Mouse (Mus musculus): ENCODE results near the gene Elk3. TPM values are rescaled to one million over a fixed set of nuclear protein-coding genes. Genes with fewer than 3 reads are reported as not detected.
"Not testable (repeated sequence)": the region's sequence is repeated elsewhere in the genome, so short reads cannot be mapped to it uniquely, and the experiment has no call there.

Elk3 gene
- 4.2 and 4.7 TPM in 2 replicates for polyA plus RNA-seq (2015; fragmentation: Nextera tagmentation; extraction: Ambion mirVana)

GRCm38 (mm10) chr10:93310721-93311411, at the start of gene Elk3:
Elk3 (minus strand) TSS chr10:93311135.
- peak within 1 kb of the TSS; percentile 62 for H3K27ac ChIP-seq
- WGBS (ENCODE audit: insufficient replicate concordance): under 1% methylated on average over 53 of the region's 53 CpGs
- H3K4me3 ChIP-seq (replicated peaks): peak within 1 kb of the TSS; percentile 62
- H3K36me3 ChIP-seq: no peaks in the 10 kb centered on the region
- H3K9ac ChIP-seq: peak within 1 kb of the TSS; percentile 60
- DNase-seq (no peak), ATAC-seq (ENCODE audit: low read depth) (peak; percentile 67)
- peaks cover 9% of the 10 kb centered on the region for H3K4me1 ChIP-seq (replicated peaks)
- H3K9me3 ChIP-seq (replicated peaks): no peaks in the 10 kb centered on the region
- peaks cover 50% of the 10 kb centered on the region for H3K27me3 ChIP-seq
- H3K4me2 ChIP-seq: peak within 1 kb of the TSS; percentile 73

GRCm38 (mm10) chr10:93360623-93361022, 49.7 kb upstream of the Elk3 start:
- Histone ChIP-seq H3K27ac (no peak overlapping the region), H3K36me3 (no peaks in the 10 kb centered on the region), H3K4me3 (replicated peaks) (no peak overlapping the region), H3K9me3 (replicated peaks) (no peaks in the 10 kb centered on the region), H3K9ac (no peak overlapping the region), H3K27me3 (no peaks in the 10 kb centered on the region), H3K4me1 (replicated peaks) (no peaks in the 10 kb centered on the region), H3K4me2 (no peak overlapping the region)
- WGBS (ENCODE audit: insufficient replicate concordance): 22% methylated on average over 3 of the region's 3 CpGs
- DNase-seq (no peak), ATAC-seq (ENCODE audit: low read depth) (no peak)

GRCm38 (mm10) chr10:93360190-93360589, 49.3 kb upstream of the Elk3 start:
- not testable (repeated sequence) for H3K4me3 ChIP-seq (replicated peaks); H3K27ac ChIP-seq; H3K9me3 ChIP-seq (replicated peaks); DNase-seq; ATAC-seq (ENCODE audit: low read depth); H3K36me3 ChIP-seq; H3K4me2 ChIP-seq; H3K9ac ChIP-seq; H3K27me3 ChIP-seq; H3K4me1 ChIP-seq (replicated peaks)
- 56% methylated on average over 4 of the region's 4 CpGs for WGBS (ENCODE audit: insufficient replicate concordance)

- Histone ChIP-seq H3K27ac (no peak overlapping the region), H3K4me3 (replicated peaks) (no peak overlapping the region), H3K4me2 (no peak overlapping the region), H3K36me3 (no peaks in the 10 kb centered on the region), H3K27me3 (no peaks in the 10 kb centered on the region), H3K4me1 (replicated peaks) (no peaks in the 10 kb centered on the region), H3K9me3 (replicated peaks) (no peaks in the 10 kb centered on the region), H3K9ac (no peak overlapping the region)
- 66% methylated on average over 7 of the region's 7 CpGs for WGBS (ENCODE audit: insufficient replicate concordance)
- DNase-seq: no peak
- no peak for ATAC-seq (ENCODE audit: low read depth)
Observed at GRCm38 (mm10) chr10:93359339-93359863, 48.5 kb upstream of the Elk3 start.

GRCm38 (mm10) chr10:93358878-93359277, 47.9 kb upstream of the Elk3 start:
- no peak for DNase-seq
- no peak overlapping the region for H3K9ac ChIP-seq
- H3K4me2 ChIP-seq: no peak overlapping the region
- no peaks in the 10 kb centered on the region for H3K36me3 ChIP-seq
- no peak for ATAC-seq (ENCODE audit: low read depth)
- H3K9me3 ChIP-seq (replicated peaks): no peaks in the 10 kb centered on the region
- H3K4me1 ChIP-seq (replicated peaks): no peaks in the 10 kb centered on the region
- no peak overlapping the region for H3K4me3 ChIP-seq (replicated peaks)
- no peak overlapping the region for H3K27ac ChIP-seq
- no peaks in the 10 kb centered on the region for H3K27me3 ChIP-seq
- 70% methylated on average over 4 of the region's 4 CpGs for whole genome bisulfite sequencing (ENCODE audit: insufficient replicate concordance)

- Histone ChIP-seq H3K9me3 (replicated peaks) (no peaks in the 10 kb centered on the region), H3K4me3 (replicated peaks) (no peak overlapping the region), H3K4me2 (no peak overlapping the region), H3K36me3 (no peaks in the 10 kb centered on the region), H3K4me1 (replicated peaks) (no peaks in the 10 kb centered on the region), H3K27me3 (no peaks in the 10 kb centered on the region), H3K9ac (no peak overlapping the region), H3K27ac (no peak overlapping the region)
- WGBS (ENCODE audit: insufficient replicate concordance): 74% methylated on average over 5 of the region's 5 CpGs
- no peak for DNase-seq
- ATAC-seq (ENCODE audit: low read depth): no peak
Observed at GRCm38 (mm10) chr10:93357162-93357561, 46.2 kb upstream of the Elk3 start.

GRCm38 (mm10) chr10:93356122-93356521, 45.2 kb upstream of the Elk3 start:
- H3K9me3 ChIP-seq (replicated peaks): no peaks in the 10 kb centered on the region
- H3K27me3 ChIP-seq: no peaks in the 10 kb centered on the region
- WGBS (ENCODE audit: insufficient replicate concordance): 68% methylated on average over 9 of the region's 9 CpGs
- no peak overlapping the region for H3K9ac ChIP-seq
- no peak overlapping the region for H3K4me3 ChIP-seq (replicated peaks)
- no peaks in the 10 kb centered on the region for H3K36me3 ChIP-seq
- no peak overlapping the region for H3K4me2 ChIP-seq
- H3K27ac ChIP-seq: no peak overlapping the region
- no peaks in the 10 kb centered on the region for H3K4me1 ChIP-seq (replicated peaks)
- DNase-seq (no peak), ATAC-seq (ENCODE audit: low read depth) (no peak)

- no peak overlapping the region for H3K4me3 ChIP-seq (replicated peaks)
- no peaks in the 10 kb centered on the region for H3K9me3 ChIP-seq (replicated peaks)
- H3K27me3 ChIP-seq: no peaks in the 10 kb centered on the region
- no peak overlapping the region for H3K27ac ChIP-seq
- 62% methylated on average over 8 of the region's 8 CpGs for WGBS (ENCODE audit: insufficient replicate concordance)
- DNase-seq: no peak
- H3K4me2 ChIP-seq: no peak overlapping the region
- no peaks in the 10 kb centered on the region for H3K36me3 ChIP-seq
- no peak overlapping the region for H3K9ac ChIP-seq
- ATAC-seq (ENCODE audit: low read depth): no peak
- no peaks in the 10 kb centered on the region for H3K4me1 ChIP-seq (replicated peaks)
Observed at GRCm38 (mm10) chr10:93355276-93355927, 44.5 kb upstream of the Elk3 start.

GRCm38 (mm10) chr10:93353545-93354326, 42.8 kb upstream of the Elk3 start:
- no peak for ATAC-seq (ENCODE audit: low read depth)
- Histone ChIP-seq H3K9me3 (replicated peaks) (no peaks in the 10 kb centered on the region), H3K27me3 (no peaks in the 10 kb centered on the region), H3K9ac (no peak overlapping the region), H3K27ac (no peak overlapping the region), H3K4me1 (replicated peaks) (no peaks in the 10 kb centered on the region), H3K36me3 (no peaks in the 10 kb centered on the region), H3K4me2 (no peak overlapping the region), H3K4me3 (replicated peaks) (no peak overlapping the region)
- WGBS (ENCODE audit: insufficient replicate concordance): 72% methylated on average over 10 of the region's 10 CpGs
- DNase-seq: no peak

- H3K4me2 ChIP-seq: no peak overlapping the region
- H3K27me3 ChIP-seq: no peaks in the 10 kb centered on the region
- no peaks in the 10 kb centered on the region for H3K9me3 ChIP-seq (replicated peaks)
- H3K4me3 ChIP-seq (replicated peaks): no peak overlapping the region
- no peaks in the 10 kb centered on the region for H3K4me1 ChIP-seq (replicated peaks)
- H3K27ac ChIP-seq: no peak overlapping the region
- ATAC-seq (ENCODE audit: low read depth) (no peak), DNase-seq (no peak)
- no peaks in the 10 kb centered on the region for H3K36me3 ChIP-seq
- no peak overlapping the region for H3K9ac ChIP-seq
- 68% methylated on average over 14 of the region's 14 CpGs for WGBS (ENCODE audit: insufficient replicate concordance)
Observed at GRCm38 (mm10) chr10:93347918-93348505, 37.1 kb upstream of the Elk3 start.

- Histone ChIP-seq H3K4me3 (replicated peaks) (no peak overlapping the region), H3K9ac (no peak overlapping the region), H3K4me2 (no peak overlapping the region), H3K9me3 (replicated peaks) (no peaks in the 10 kb centered on the region), H3K27me3 (no peaks in the 10 kb centered on the region), H3K36me3 (no peaks in the 10 kb centered on the region), H3K4me1 (replicated peaks) (no peaks in the 10 kb centered on the region), H3K27ac (no peak overlapping the region)
- ATAC-seq (ENCODE audit: low read depth) (no peak), DNase-seq (no peak)
- 51% methylated on average over 7 of the region's 7 CpGs for WGBS (ENCODE audit: insufficient replicate concordance)
Observed at GRCm38 (mm10) chr10:93347387-93347786, 36.5 kb upstream of the Elk3 start.
